In genomic region chr2:102038895-102039667, GRCm38 (mm10) we compare ENCODE assay signal across 8 mouse cellular contexts.
A peak's percentile ranks its signal among the peaks of the same experiment; 100 is the strongest.
DNase-seq lines count a peak whose midpoint lies in the region; ATAC-seq lines count a peak whose summit lies in the region.

No protein-coding gene starts in this region.

- ATAC-seq in forebrain, embryonic 12.5 days (ENCODE audit: low FRiP score) = no peak
- ATAC-seq in midbrain, embryonic 13.5 days = no peak

- no peak overlapping the region for H3K4me3 ChIP-seq in forebrain, embryonic 10.5 days
- no peak overlapping the region for H3K4me3 ChIP-seq in forebrain, embryonic 12.5 days (replicated peaks)
- no peak overlapping the region for H3K4me3 ChIP-seq in midbrain, embryonic 13.5 days (replicated peaks)
- no peak overlapping the region for H3K4me3 ChIP-seq in midbrain, embryonic 10.5 days
- H3K4me3 ChIP-seq in megakaryocyte, embryonic 14.5 days (replicated peaks) = peak overlapping the region; percentile 1

- H3K9ac ChIP-seq in forebrain, embryonic 12.5 days = no peak overlapping the region
- no peak overlapping the region for H3K9ac ChIP-seq in midbrain, embryonic 13.5 days (replicated peaks)

- no peaks in the 10 kb centered on the region for H3K9me3 ChIP-seq in forebrain, embryonic 10.5 days
- H3K9me3 ChIP-seq in forebrain, embryonic 12.5 days = no peaks in the 10 kb centered on the region
- H3K9me3 ChIP-seq in midbrain, embryonic 13.5 days = no peaks in the 10 kb centered on the region
- no peaks in the 10 kb centered on the region for H3K9me3 ChIP-seq in midbrain, embryonic 10.5 days (replicated peaks)
- H3K9me3 ChIP-seq in megakaryocyte, embryonic 14.5 days = no peaks in the 10 kb centered on the region

- no peaks in the 10 kb centered on the region for H3K27me3 ChIP-seq in forebrain, embryonic 10.5 days (ENCODE audit: poor library complexity, severe bottlenecking)
- no peaks in the 10 kb centered on the region for H3K27me3 ChIP-seq in forebrain, embryonic 12.5 days
- H3K27me3 ChIP-seq in midbrain, embryonic 13.5 days = no peaks in the 10 kb centered on the region
- no peaks in the 10 kb centered on the region for H3K27me3 ChIP-seq in midbrain, embryonic 10.5 days (ENCODE audit: low read depth, poor library complexity, severe bottlenecking)
- peaks cover 36% of the 10 kb centered on the region for H3K27me3 ChIP-seq in megakaryocyte, embryonic 14.5 days (replicated peaks)

- H3K4me2 ChIP-seq in forebrain, embryonic 12.5 days = no peak overlapping the region
- no peak overlapping the region for H3K4me2 ChIP-seq in midbrain, embryonic 13.5 days (replicated peaks)

- H3K4me1 ChIP-seq in forebrain, embryonic 10.5 days = peaks cover 44% of the 10 kb centered on the region
- H3K4me1 ChIP-seq in forebrain, embryonic 12.5 days = peaks cover 50% of the 10 kb centered on the region
- H3K4me1 ChIP-seq in midbrain, embryonic 13.5 days (replicated peaks) = peaks cover 66% of the 10 kb centered on the region
- H3K4me1 ChIP-seq in midbrain, embryonic 10.5 days = peaks cover 33% of the 10 kb centered on the region
- peaks cover 56% of the 10 kb centered on the region for H3K4me1 ChIP-seq in megakaryocyte, embryonic 14.5 days

- 92% methylated on average over 7 of the region's 7 CpGs for WGBS in forebrain, embryonic 10.5 days
- 90% methylated on average over 7 of the region's 7 CpGs for WGBS in forebrain, embryonic 12.5 days
- 94% methylated on average over 7 of the region's 7 CpGs for WGBS in midbrain, embryonic 13.5 days
- 88% methylated on average over 7 of the region's 7 CpGs for WGBS in midbrain, embryonic 10.5 days

- peak overlapping the region; percentile 30; the same call in 1 of the 2 replicates for H3K27ac ChIP-seq in forebrain, embryonic 10.5 days
- no peak overlapping the region; the same call in 1 of the 2 replicates for H3K27ac ChIP-seq in forebrain, embryonic 12.5 days
- peak overlapping the region; percentile 87 for H3K27ac ChIP-seq in midbrain, embryonic 13.5 days
- no peak overlapping the region for H3K27ac ChIP-seq in midbrain, embryonic 10.5 days (replicated peaks)

- no peak for DNase-seq in forebrain, embryonic 10.5 days (ENCODE audit: extremely low spot score, low spot score)
- no peak for DNase-seq in midbrain, embryonic 10.5 days (ENCODE audit: low spot score)
- peak; percentile 70 to 85 for DNase-seq in thymus, postnatal 36 days
- DNase-seq in adrenal gland, postnatal 14 days = no peak
- no peak for DNase-seq in embryo, embryonic 10.5 days (ENCODE audit: low spot score)

- peaks cover 9% of the 10 kb centered on the region for H3K36me3 ChIP-seq in forebrain, embryonic 10.5 days (replicated peaks)
- H3K36me3 ChIP-seq in forebrain, embryonic 12.5 days (replicated peaks) = no peaks in the 10 kb centered on the region
- no peaks in the 10 kb centered on the region for H3K36me3 ChIP-seq in midbrain, embryonic 13.5 days
- peaks cover 10% of the 10 kb centered on the region; the same call in 1 of the 2 replicates for H3K36me3 ChIP-seq in midbrain, embryonic 10.5 days
- no peaks in the 10 kb centered on the region for H3K36me3 ChIP-seq in megakaryocyte, embryonic 14.5 days (replicated peaks; ENCODE audit: low read length)

Comparison
In these comparisons a context has a peak if more than half of its experiments do, and no peak if none do; other contexts are left out.
1. H3K27ac ChIP-seq: peak in forebrain, embryonic 10.5 days (single experiment) and midbrain, embryonic 13.5 days (single experiment); none in forebrain, embryonic 12.5 days (single experiment) and midbrain, embryonic 10.5 days (single experiment).
2. DNase-seq: peak in thymus, postnatal 36 days (2 of 2); none in forebrain, embryonic 10.5 days (single experiment), midbrain, embryonic 10.5 days (single experiment), adrenal gland, postnatal 14 days (single experiment) and embryo, embryonic 10.5 days (single experiment).